Mouse (Mus musculus): ENCODE measurements around the gene Adcy9. TPM values are rescaled to one million over a fixed set of nuclear protein-coding genes. Genes with fewer than 3 reads are reported as not detected.

The Adcy9 gene
- polyA plus RNA-seq, 1 experiment from 2014 or later = 0.41 TPM

GRCm38 (mm10) chr16:4289507-4289906 lies 130.8 kb downstream of the Adcy9 start:
- no peak overlapping the region for H3K9ac ChIP-seq
- H3K27ac ChIP-seq (replicated peaks) = no peak overlapping the region
- H3K36me3 ChIP-seq (replicated peaks) = no peaks in the 10 kb centered on the region
- no peak overlapping the region for H3K4me2 ChIP-seq
- H3K27me3 ChIP-seq = no peaks in the 10 kb centered on the region
- H3K4me3 ChIP-seq (replicated peaks) = no peak overlapping the region
- H3K4me1 ChIP-seq (replicated peaks) = no peaks in the 10 kb centered on the region
- no peaks in the 10 kb centered on the region for H3K9me3 ChIP-seq (replicated peaks)
- no peak for ATAC-seq (ENCODE audit: insufficient read depth)

GRCm38 (mm10) chr16:4286593-4286992 lies 133.7 kb downstream of the Adcy9 start:
- ATAC-seq (ENCODE audit: insufficient read depth) = no peak
- Histone ChIP-seq H3K27me3 (no peaks in the 10 kb centered on the region), H3K9me3 (replicated peaks) (no peaks in the 10 kb centered on the region), H3K4me2 (no peak overlapping the region), H3K27ac (replicated peaks) (no peak overlapping the region), H3K36me3 (replicated peaks) (no peaks in the 10 kb centered on the region), H3K4me3 (replicated peaks) (no peak overlapping the region), H3K4me1 (replicated peaks) (no peaks in the 10 kb centered on the region), H3K9ac (no peak overlapping the region)
- 70% methylated on average over 7 of the region's 7 CpGs for WGBS (ENCODE audit: insufficient replicate concordance)

- ATAC-seq (ENCODE audit: insufficient read depth) = no peak
- WGBS (ENCODE audit: insufficient replicate concordance) = 54% methylated on average over 5 of the region's 5 CpGs
- Histone ChIP-seq H3K4me2 (no peak overlapping the region), H3K36me3 (replicated peaks) (no peaks in the 10 kb centered on the region), H3K9ac (no peak overlapping the region), H3K4me1 (replicated peaks) (no peaks in the 10 kb centered on the region), H3K4me3 (replicated peaks) (no peak overlapping the region), H3K27ac (replicated peaks) (no peak overlapping the region), H3K9me3 (replicated peaks) (no peaks in the 10 kb centered on the region), H3K27me3 (no peaks in the 10 kb centered on the region)
These were observed 135.0 kb downstream of the Adcy9 start for GRCm38 (mm10) chr16:4285257-4285656.

GRCm38 (mm10) chr16:4283267-4283851 lies 136.9 kb downstream of the Adcy9 start:
- Histone ChIP-seq H3K36me3 (replicated peaks) (no peaks in the 10 kb centered on the region), H3K27ac (replicated peaks) (no peak overlapping the region), H3K4me2 (no peak overlapping the region), H3K4me3 (replicated peaks) (no peak overlapping the region), H3K27me3 (no peaks in the 10 kb centered on the region), H3K9ac (no peak overlapping the region), H3K4me1 (replicated peaks) (no peaks in the 10 kb centered on the region), H3K9me3 (replicated peaks) (no peaks in the 10 kb centered on the region)
- WGBS (ENCODE audit: insufficient replicate concordance) = 61% methylated on average over 11 of the region's 11 CpGs
- ATAC-seq (ENCODE audit: insufficient read depth) = no peak

GRCm38 (mm10) chr16:4281470-4281869 lies 138.8 kb downstream of the Adcy9 start:
- Histone ChIP-seq H3K9ac (no peak overlapping the region), H3K27ac (replicated peaks) (no peak overlapping the region)
- 31% methylated on average over 4 of the region's 4 CpGs for WGBS (ENCODE audit: insufficient replicate concordance)

GRCm38 (mm10) chr16:4280949-4281348 lies 139.3 kb downstream of the Adcy9 start:
- no peak for ATAC-seq (ENCODE audit: insufficient read depth)
- H3K9ac ChIP-seq = no peak overlapping the region
- H3K4me2 ChIP-seq = no peak overlapping the region
- H3K4me3 ChIP-seq (replicated peaks) = no peak overlapping the region
- no peaks in the 10 kb centered on the region for H3K4me1 ChIP-seq (replicated peaks)
- no peak overlapping the region for H3K27ac ChIP-seq (replicated peaks)
- 68% methylated on average over 9 of the region's 9 CpGs for WGBS (ENCODE audit: insufficient replicate concordance)
- no peaks in the 10 kb centered on the region for H3K36me3 ChIP-seq (replicated peaks)
- no peaks in the 10 kb centered on the region for H3K9me3 ChIP-seq (replicated peaks)
- H3K27me3 ChIP-seq = no peaks in the 10 kb centered on the region

More at GRCm38 (mm10) chr16:4281470-4281869, 138.8 kb downstream of the Adcy9 start:
- no peaks in the 10 kb centered on the region for H3K36me3 ChIP-seq (replicated peaks)
- H3K4me1 ChIP-seq (replicated peaks) = no peaks in the 10 kb centered on the region
- H3K27me3 ChIP-seq = no peaks in the 10 kb centered on the region
- no peak overlapping the region for H3K4me3 ChIP-seq (replicated peaks)
- ATAC-seq (ENCODE audit: insufficient read depth) = no peak
- no peaks in the 10 kb centered on the region for H3K9me3 ChIP-seq (replicated peaks)
- no peak overlapping the region for H3K4me2 ChIP-seq

GRCm38 (mm10) chr16:4279601-4280000 lies 140.7 kb downstream of the Adcy9 start:
- no peaks in the 10 kb centered on the region for H3K36me3 ChIP-seq (replicated peaks)
- no peaks in the 10 kb centered on the region for H3K9me3 ChIP-seq (replicated peaks)
- no peak overlapping the region for H3K9ac ChIP-seq
- H3K27ac ChIP-seq (replicated peaks) = no peak overlapping the region
- 46% methylated on average over 3 of the region's 3 CpGs for WGBS (ENCODE audit: insufficient replicate concordance)
- H3K4me3 ChIP-seq (replicated peaks) = no peak overlapping the region
- no peaks in the 10 kb centered on the region for H3K27me3 ChIP-seq
- no peak overlapping the region for H3K4me2 ChIP-seq
- no peak for ATAC-seq (ENCODE audit: insufficient read depth)
- no peaks in the 10 kb centered on the region for H3K4me1 ChIP-seq (replicated peaks)

GRCm38 (mm10) chr16:4276621-4277020 lies 143.7 kb downstream of the Adcy9 start:
- no peak for ATAC-seq (ENCODE audit: insufficient read depth)
- Histone ChIP-seq H3K4me3 (replicated peaks) (no peak overlapping the region), H3K4me2 (no peak overlapping the region), H3K9ac (no peak overlapping the region), H3K36me3 (replicated peaks) (no peaks in the 10 kb centered on the region), H3K27me3 (no peaks in the 10 kb centered on the region), H3K4me1 (replicated peaks) (no peaks in the 10 kb centered on the region), H3K27ac (replicated peaks) (no peak overlapping the region), H3K9me3 (replicated peaks) (no peaks in the 10 kb centered on the region)
- whole genome bisulfite sequencing (ENCODE audit: insufficient replicate concordance) = 65% methylated on average over 5 of the region's 5 CpGs

- H3K9me3 ChIP-seq (replicated peaks) = no peaks in the 10 kb centered on the region
- 55% methylated on average over 2 of the region's 2 CpGs for WGBS (ENCODE audit: insufficient replicate concordance)
- ATAC-seq (ENCODE audit: insufficient read depth) = no peak
These were observed 144.1 kb downstream of the Adcy9 start for GRCm38 (mm10) chr16:4276151-4276550.

GRCm38 (mm10) chr16:4273702-4274476 lies 146.4 kb downstream of the Adcy9 start:
- Histone ChIP-seq H3K27ac (replicated peaks) (no peak overlapping the region), H3K36me3 (replicated peaks) (no peaks in the 10 kb centered on the region), H3K27me3 (no peaks in the 10 kb centered on the region), H3K4me3 (replicated peaks) (no peak overlapping the region), H3K9ac (no peak overlapping the region), H3K4me1 (replicated peaks) (no peaks in the 10 kb centered on the region), H3K4me2 (no peak overlapping the region), H3K9me3 (replicated peaks) (no peaks in the 10 kb centered on the region)
- 58% methylated on average over 12 of the region's 12 CpGs for WGBS (ENCODE audit: insufficient replicate concordance)
- ATAC-seq (ENCODE audit: insufficient read depth) = no peak

More at GRCm38 (mm10) chr16:4276151-4276550, 144.1 kb downstream of the Adcy9 start:
- H3K9ac ChIP-seq = no peak overlapping the region
- no peak overlapping the region for H3K4me3 ChIP-seq (replicated peaks)
- no peak overlapping the region for H3K27ac ChIP-seq (replicated peaks)
- H3K4me2 ChIP-seq = no peak overlapping the region
- H3K4me1 ChIP-seq (replicated peaks) = no peaks in the 10 kb centered on the region
- H3K36me3 ChIP-seq (replicated peaks) = no peaks in the 10 kb centered on the region
- H3K27me3 ChIP-seq = no peaks in the 10 kb centered on the region

- H3K4me1 ChIP-seq (replicated peaks) = peaks cover 6% of the 10 kb centered on the region
- no peak overlapping the region for H3K27ac ChIP-seq (replicated peaks)
- H3K27me3 ChIP-seq = peaks cover 7% of the 10 kb centered on the region; the same call in 1 of the 2 replicates
- ATAC-seq (ENCODE audit: insufficient read depth) = no peak
- no peak overlapping the region for H3K4me2 ChIP-seq
- H3K4me3 ChIP-seq (replicated peaks) = no peak overlapping the region
- 31% methylated on average over 3 of the region's 3 CpGs for WGBS (ENCODE audit: insufficient replicate concordance)
- H3K9ac ChIP-seq = no peak overlapping the region
- no peaks in the 10 kb centered on the region for H3K9me3 ChIP-seq (replicated peaks)
- no peaks in the 10 kb centered on the region for H3K36me3 ChIP-seq (replicated peaks)
These were observed 148.0 kb downstream of the Adcy9 start for GRCm38 (mm10) chr16:4272254-4272653.

Measured in liver, embryonic 15.5 days (tissue).